Mouse (Mus musculus) cerebellum, adult 2 months (tissue): ENCODE results near the gene Phf12.

Experiments
- CTCF ChIP-seq: fragments of 200-500 bp; IDR thresholded peaks from 2 replicates; pipeline ENCODE4 v1.5.1; 2011; ENCODE audit warnings: low read depth, mild to moderate bottlenecking, control low read depth, low read length, moderate library complexity, borderline replicate concordance; ENCODE audit not compliant: insufficient read depth
- POLR2A ChIP-seq: fragments of 200-500 bp; IDR thresholded peaks from 2 replicates; pipeline ENCODE4 v1.6.1; 2011; ENCODE audit warnings: low read length, control low read depth, borderline replicate concordance; ENCODE audit not compliant: insufficient read depth

DNA sequence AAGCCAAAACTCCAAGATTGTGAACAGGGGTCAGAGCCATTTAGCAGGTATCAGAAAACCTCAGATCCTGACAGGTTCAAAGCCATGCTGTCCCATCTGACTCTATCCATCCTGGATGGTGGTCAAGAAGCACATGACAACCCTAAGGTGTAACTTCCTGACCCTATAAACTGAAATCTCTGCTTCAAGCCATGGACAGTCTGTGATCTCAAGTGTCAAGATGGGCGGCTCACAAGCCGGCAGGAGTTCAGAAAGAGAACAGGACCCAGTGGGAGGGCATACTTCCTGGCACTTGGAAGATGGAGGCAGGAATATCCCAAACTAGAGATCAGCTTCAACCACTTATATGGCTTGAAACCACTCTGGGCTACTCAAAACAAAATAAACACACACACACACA lies 84.1 kb downstream of the Phf12 start:
- TF ChIP-seq CTCF = no peak
- no peak for TF ChIP-seq POLR2A
